Mouse (Mus musculus) CD4-positive, CD25-positive, alpha-beta regulatory T cell, adult 9 weeks (primary cell): ENCODE data around the gene Krt1. TPM values are rescaled to one million over a fixed set of nuclear protein-coding genes. Genes with fewer than 3 reads are reported as not detected.

Experiments used
- polyA plus RNA-seq: library from polyadenylated mRNA; unstranded; fragments of 100-300 nt; shearing (Covaris generic); gene quantifications from one replicate; pipeline ENCODE4 v1.2.1, GENCODE M21; 2017

Gene Krt1
- not detected for polyA plus RNA-seq

GRCm38 (mm10) chr15:101850694-101851093, at the start of gene Krt1:
Gene Krt1, minus strand, starts transcription at chr15:101850794.

GRCm38 (mm10) chr15:101892820-101893219, 42.2 kb upstream of the Krt1 start, which contains the start of gene Krt76:
Gene Krt76, minus strand, starts transcription at chr15:101892920.

GRCm38 (mm10) chr15:101869431-101869830, 18.8 kb upstream of the Krt1 start, which contains the start of gene Krt77:
Gene Krt77, minus strand, starts transcription at chr15:101869705.

GRCm38 (mm10) chr15:101817875-101818274, 32.7 kb downstream of the Krt1 start, which contains the start of gene Krt2:
Gene Krt2, minus strand, starts transcription at chr15:101818169.

DNA sequence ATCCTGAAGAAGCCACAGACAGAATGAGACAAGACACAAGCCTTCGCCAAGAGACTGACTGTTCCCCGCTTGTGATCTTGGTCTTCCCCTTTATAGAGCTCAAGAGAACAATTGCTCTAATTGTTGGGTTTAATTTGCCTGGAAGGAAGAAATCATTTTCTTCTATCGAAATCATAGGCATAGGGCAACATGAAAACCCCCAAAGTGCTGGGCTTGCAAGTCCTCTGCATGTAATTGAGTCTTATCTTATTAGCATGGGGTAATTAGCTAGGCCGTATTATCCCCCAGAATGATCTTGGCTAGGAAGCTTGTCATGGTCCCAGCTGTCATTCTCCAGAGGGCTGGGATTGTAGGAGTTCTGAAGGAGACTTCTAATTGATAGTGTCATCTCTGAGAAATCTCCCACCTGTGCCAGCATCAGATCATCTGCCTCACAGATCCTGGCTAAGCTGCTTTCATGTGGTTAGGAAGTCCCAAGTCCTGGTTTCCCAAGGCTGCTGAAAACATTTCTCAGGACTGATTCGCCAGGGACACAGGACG, 48.2 kb downstream of the Krt1 start, which contains the start of gene Krt73:
TSS of gene Krt73 (minus strand) at position 51 of the 540 bp plus-strand sequence.

Other genes with a start within 250 kb of the Krt1 start
- not detected for gene Gm5414, start 222.6 kb downstream of the Krt1 start, polyA plus RNA-seq
- not detected for gene Gm5478, start 203.4 kb downstream of the Krt1 start, polyA plus RNA-seq
- gene Krt6b, start 170.5 kb downstream of the Krt1 start, polyA plus RNA-seq = not detected
- gene Krt6a, start 156.5 kb downstream of the Krt1 start, polyA plus RNA-seq = not detected
- gene Krt5, start 137.9 kb downstream of the Krt1 start, polyA plus RNA-seq = not detected
- not detected for gene Krt71, start 107.7 kb downstream of the Krt1 start, polyA plus RNA-seq
- not detected for gene Krt72, start 64.3 kb downstream of the Krt1 start, polyA plus RNA-seq
- gene Krt73, start 48.4 kb downstream of the Krt1 start, polyA plus RNA-seq = not detected
- not detected for gene Krt2, start 32.6 kb downstream of the Krt1 start, polyA plus RNA-seq
- not detected for gene Krt77, start 18.9 kb upstream of the Krt1 start, polyA plus RNA-seq
- gene Krt76, start 42.1 kb upstream of the Krt1 start, polyA plus RNA-seq = not detected
- not detected for gene Krt4, start 73.9 kb upstream of the Krt1 start, polyA plus RNA-seq
- not detected for gene Krt79, start 89.5 kb upstream of the Krt1 start, polyA plus RNA-seq
- gene Krt78, start 103.5 kb upstream of the Krt1 start, polyA plus RNA-seq = not detected
- gene Krt8, start 153.7 kb upstream of the Krt1 start, polyA plus RNA-seq = not detected
- 1.3 TPM for gene Krt18, start 177.4 kb upstream of the Krt1 start, polyA plus RNA-seq
- 162 TPM for gene Eif4b, start 223.0 kb upstream of the Krt1 start, polyA plus RNA-seq
- gene Tns2, start 249.6 kb upstream of the Krt1 start, polyA plus RNA-seq = 1.8 TPM